Mouse (Mus musculus): ENCODE measurements around the gene Tbc1d10c.

DNA sequence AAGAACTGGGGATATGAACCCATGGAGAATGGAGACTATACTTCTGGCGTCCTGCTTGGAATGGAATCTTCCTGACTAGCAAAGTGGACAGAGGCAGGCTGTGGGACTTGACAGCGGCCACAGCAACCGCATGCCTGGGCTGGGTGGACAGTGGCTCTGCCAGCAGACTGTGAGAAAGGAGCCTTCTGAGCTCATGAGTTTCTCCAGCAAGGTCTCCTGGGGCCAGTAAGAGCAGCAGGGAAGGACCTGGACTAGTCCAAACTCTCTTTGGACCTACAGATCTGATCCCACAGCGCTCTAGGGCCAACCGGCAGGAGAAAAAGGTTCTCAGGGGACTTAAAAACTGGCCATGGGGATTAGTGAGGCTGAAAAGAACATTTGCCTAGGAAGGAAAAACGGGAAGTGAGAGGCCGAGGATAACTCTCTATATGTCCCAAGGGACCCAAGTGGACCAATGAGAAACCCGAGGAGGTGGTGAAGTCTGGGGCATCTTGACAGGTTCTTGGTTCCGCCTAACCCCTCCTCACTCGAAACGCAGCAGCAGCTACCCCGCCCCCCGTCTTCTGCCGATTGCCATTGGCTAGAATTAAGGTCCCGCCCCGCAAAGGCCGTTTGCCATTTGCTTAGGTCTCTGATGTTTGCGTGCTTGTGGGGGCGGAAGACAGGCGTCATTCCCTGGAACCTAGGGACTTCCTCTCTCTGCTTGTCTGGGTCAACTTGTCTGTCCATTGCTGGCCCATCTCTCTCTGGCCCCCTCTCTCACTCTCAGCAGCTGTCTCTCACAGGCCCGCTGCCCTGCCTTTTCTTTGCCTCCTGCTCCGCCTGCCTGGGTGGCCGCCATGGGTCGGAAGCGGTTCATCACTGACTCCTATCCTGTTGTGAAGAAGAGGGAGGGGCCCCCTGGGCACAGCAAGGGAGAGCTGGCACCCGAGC lies 40.4 kb upstream of the Tbc1d10c start, which contains the start of gene Pold4:
- TF ChIP-seq CTCF (conservative IDR thresholded peaks at IDR 0.05; ENCODE audit: low read length): no peak
- no peak for TF ChIP-seq NANOG (IDR thresholded peaks at IDR 0.05; ENCODE audit: borderline replicate concordance, low read length)
- TF ChIP-seq POU5F1 (IDR thresholded peaks at IDR 0.05; ENCODE audit: borderline replicate concordance, low read length): no peak
